Mouse (Mus musculus): ENCODE measurements around the gene Xlr5b. TPM values are rescaled to one million over a fixed set of nuclear protein-coding genes. Genes with fewer than 3 reads are reported as not detected.
"Not testable (repeated sequence)": the region's sequence is repeated elsewhere in the genome, so short reads cannot be mapped to it uniquely, and the experiment has no call there.

Xlr5b gene
- not detected in 2 replicates for polyA plus RNA-seq (2015; fragmentation: Nextera tagmentation; extraction: Ambion mirVana)

DNA sequence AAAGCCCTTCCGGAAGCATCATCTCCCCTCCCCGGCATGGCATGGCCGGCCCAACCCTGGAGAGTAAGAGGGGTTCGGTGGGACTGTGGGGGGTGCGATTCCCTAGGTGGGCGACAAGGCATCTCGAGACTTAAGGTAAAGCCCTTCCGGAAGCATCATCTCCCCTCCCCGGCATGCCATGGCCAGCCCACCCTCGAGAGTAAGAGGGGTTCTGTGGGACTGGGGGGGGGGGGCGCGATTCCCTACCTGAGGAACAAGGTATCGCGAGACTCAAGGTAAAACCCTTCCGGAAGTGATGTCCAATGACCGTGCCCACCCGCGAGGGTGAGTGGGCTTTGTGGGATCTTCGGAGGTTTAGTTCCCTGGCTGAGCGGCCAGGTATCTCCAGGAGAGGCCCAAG is at the start of gene Xlr5b:
TSS of gene Xlr5b (plus strand) at position 301 of the 400 bp plus-strand sequence.
- not testable (repeated sequence) for H3K9me3 ChIP-seq; H3K4me1 ChIP-seq; H3K4me3 ChIP-seq; H3K27me3 ChIP-seq (replicated peaks); ATAC-seq (ENCODE audit: extremely low read depth, insufficient number of reproducible peaks, low FRiP score, low TSS enrichment); H3K9ac ChIP-seq; H3K36me3 ChIP-seq; H3K27ac ChIP-seq (replicated peaks); H3K4me2 ChIP-seq
- no CpG with 5 or more reads among the region's 20 CpGs for WGBS

DNA sequence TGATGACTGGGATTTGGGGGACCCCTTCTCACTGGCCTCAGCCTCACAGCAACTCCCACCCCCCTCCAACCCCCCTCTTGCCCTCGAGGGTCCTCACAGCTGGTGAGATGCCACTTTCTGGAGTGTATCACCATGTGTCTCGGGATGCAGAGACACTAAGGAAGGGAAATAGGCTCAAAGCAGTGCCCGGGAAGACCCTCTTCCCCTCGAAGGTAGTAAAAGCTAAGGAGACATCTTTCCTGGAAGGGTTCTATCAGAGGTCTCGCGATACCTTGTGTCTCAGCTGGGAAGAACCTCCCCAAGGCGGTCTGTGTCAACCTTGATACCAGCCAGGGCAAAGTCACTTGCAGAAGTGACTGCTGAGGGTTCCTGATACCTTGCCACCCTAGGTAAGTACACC is 31.8 kb upstream of the Xlr5b start, which contains the start of gene Gm14685:
TSS of gene Gm14685 (plus strand) at position 301 of the 400 bp plus-strand sequence.
- H3K4me1 ChIP-seq; H3K4me3 ChIP-seq; H3K27me3 ChIP-seq (replicated peaks); H3K36me3 ChIP-seq; H3K27ac ChIP-seq (replicated peaks); H3K4me2 ChIP-seq; H3K9ac ChIP-seq; H3K9me3 ChIP-seq; ATAC-seq (ENCODE audit: extremely low read depth, insufficient number of reproducible peaks, low FRiP score, low TSS enrichment): not testable (repeated sequence)
- no CpG with 5 or more reads among the region's 7 CpGs for WGBS

DNA sequence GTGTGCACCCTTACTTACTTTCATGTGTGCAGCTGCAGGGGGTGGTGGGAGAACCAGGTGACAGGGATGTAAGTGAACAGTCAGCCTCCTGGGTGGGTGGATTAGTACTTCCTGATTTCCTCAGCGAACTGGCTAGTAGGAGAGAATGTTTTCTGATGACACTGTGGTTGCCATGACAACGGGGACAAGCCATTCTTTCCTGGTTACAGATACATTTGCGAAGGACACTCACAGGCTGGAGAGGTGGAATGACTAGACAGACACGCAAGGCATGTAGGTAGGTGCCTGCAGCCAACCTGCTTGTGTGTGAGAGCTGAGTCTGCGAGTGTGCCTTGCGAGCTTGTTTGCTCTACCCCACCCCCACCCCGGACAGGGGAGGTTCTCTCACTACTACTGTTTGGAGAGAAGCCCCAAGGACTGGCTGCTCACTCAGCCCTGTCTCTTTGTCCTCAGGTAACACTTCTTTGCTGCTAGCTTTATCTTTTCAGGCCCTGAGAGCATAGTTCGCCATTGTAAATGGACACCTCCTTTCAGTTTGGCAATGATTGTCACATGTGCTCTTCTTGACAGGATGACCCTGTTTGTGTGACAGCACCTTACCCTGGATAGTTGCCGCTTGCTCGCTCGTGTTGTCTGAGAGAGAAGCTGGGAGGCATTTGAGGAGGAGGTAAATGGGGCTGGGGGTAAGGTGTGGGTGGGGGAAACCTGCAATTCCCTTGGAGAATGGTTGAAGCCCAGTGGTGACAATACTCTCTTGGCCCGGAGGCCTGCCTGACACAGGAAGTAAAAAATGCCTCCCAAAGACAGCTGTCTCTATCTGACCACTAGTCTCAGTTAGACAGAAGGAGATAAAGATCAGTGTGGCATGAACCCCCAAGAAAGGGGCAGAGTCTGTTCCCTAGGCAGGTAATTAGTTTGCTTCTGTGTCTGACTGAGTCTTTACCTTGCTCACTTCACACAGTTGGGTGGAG is 25.5 kb upstream of the Xlr5b start:
- not testable (repeated sequence) for H3K36me3 ChIP-seq; H3K9me3 ChIP-seq; H3K27ac ChIP-seq (replicated peaks); H3K4me2 ChIP-seq; H3K4me3 ChIP-seq; H3K4me1 ChIP-seq; H3K9ac ChIP-seq; ATAC-seq (ENCODE audit: extremely low read depth, insufficient number of reproducible peaks, low FRiP score, low TSS enrichment); H3K27me3 ChIP-seq (replicated peaks)
- no CpG with 5 or more reads among the region's 12 CpGs for WGBS

DNA sequence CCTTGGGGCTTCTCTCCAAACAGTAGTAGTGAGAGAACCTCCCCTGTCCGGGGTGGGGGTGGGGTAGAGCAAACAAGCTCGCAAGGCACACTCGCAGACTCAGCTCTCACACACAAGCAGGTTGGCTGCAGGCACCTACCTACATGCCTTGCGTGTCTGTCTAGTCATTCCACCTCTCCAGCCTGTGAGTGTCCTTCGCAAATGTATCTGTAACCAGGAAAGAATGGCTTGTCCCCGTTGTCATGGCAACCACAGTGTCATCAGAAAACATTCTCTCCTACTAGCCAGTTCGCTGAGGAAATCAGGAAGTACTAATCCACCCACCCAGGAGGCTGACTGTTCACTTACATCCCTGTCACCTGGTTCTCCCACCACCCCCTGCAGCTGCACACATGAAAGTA is 5.4 kb upstream of the Xlr5b start:
- WGBS: no CpG with 5 or more reads among the region's 7 CpGs
- not testable (repeated sequence) for H3K4me2 ChIP-seq; H3K27ac ChIP-seq (replicated peaks); H3K4me1 ChIP-seq; ATAC-seq (ENCODE audit: extremely low read depth, insufficient number of reproducible peaks, low FRiP score, low TSS enrichment); H3K4me3 ChIP-seq; H3K27me3 ChIP-seq (replicated peaks); H3K36me3 ChIP-seq; H3K9ac ChIP-seq; H3K9me3 ChIP-seq

DNA sequence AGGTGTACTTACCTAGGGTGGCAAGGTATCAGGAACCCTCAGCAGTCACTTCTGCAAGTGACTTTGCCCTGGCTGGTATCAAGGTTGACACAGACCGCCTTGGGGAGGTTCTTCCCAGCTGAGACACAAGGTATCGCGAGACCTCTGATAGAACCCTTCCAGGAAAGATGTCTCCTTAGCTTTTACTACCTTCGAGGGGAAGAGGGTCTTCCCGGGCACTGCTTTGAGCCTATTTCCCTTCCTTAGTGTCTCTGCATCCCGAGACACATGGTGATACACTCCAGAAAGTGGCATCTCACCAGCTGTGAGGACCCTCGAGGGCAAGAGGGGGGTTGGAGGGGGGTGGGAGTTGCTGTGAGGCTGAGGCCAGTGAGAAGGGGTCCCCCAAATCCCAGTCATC is 754 bp downstream of the Xlr5b start, which contains the start of gene DXBay18:
TSS of gene DXBay18 (minus strand) at position 101 of the 400 bp plus-strand sequence.
- not testable (repeated sequence) for H3K4me2 ChIP-seq; H3K9ac ChIP-seq; H3K4me1 ChIP-seq; H3K9me3 ChIP-seq; H3K27ac ChIP-seq (replicated peaks); H3K27me3 ChIP-seq (replicated peaks); ATAC-seq (ENCODE audit: extremely low read depth, insufficient number of reproducible peaks, low FRiP score, low TSS enrichment); H3K36me3 ChIP-seq; H3K4me3 ChIP-seq
- no CpG with 5 or more reads among the region's 7 CpGs for WGBS

DNA sequence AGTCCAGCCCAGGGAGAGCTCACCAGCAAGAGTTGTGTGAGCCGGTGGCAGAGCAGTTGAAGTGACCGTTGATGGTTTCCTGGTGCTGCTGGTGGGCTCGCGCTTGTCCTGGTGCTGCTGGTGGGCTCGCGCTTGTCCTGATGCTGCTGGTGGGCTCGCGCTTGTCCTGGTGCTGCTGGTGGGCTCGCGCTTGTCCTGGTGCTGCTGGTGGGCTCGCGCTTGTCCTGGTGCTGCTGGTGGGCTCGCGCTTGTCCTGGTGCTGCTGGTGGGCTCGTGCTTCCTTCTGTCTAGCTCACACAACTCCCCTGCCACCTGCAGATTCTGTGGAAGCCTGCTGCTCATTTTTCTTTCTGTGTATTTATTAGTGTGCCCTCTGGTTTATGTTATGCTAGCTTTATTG is 28.3 kb downstream of the Xlr5b start, which contains the start of gene Spin2d:
TSS of gene Spin2d (minus strand) at position 101 of the 400 bp plus-strand sequence.
- not testable (repeated sequence) for H3K4me3 ChIP-seq; H3K27ac ChIP-seq (replicated peaks); H3K9me3 ChIP-seq; H3K4me1 ChIP-seq; ATAC-seq (ENCODE audit: extremely low read depth, insufficient number of reproducible peaks, low FRiP score, low TSS enrichment); H3K36me3 ChIP-seq; H3K9ac ChIP-seq; H3K27me3 ChIP-seq (replicated peaks); H3K4me2 ChIP-seq
- 44% methylated on average over 4 of the region's 15 CpGs for WGBS

DNA sequence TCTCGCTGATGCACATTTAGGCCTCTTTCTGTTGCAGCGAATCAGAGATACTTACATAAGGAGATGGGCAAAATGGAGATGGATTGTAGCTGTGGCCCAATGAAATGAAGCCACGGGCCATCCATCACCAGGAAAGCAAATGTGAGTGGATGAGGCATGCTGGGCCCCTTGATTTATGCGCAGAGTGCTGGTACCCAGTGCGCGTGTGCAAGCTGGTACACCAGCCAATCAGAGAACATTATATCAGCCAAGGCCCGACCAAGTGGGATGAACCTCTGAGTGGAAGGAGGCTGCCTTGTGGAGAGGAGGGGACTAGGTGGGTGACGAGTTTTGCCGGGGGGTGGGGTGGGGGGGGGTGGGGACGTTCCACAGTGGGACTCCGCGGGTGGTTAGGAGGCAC is 43.3 kb downstream of the Xlr5b start, which contains the start of gene Xlr3b:
TSS of gene Xlr3b (plus strand) at position 274 of the 400 bp plus-strand sequence.
- H3K4me3 ChIP-seq; ATAC-seq (ENCODE audit: extremely low read depth, insufficient number of reproducible peaks, low FRiP score, low TSS enrichment); H3K9ac ChIP-seq; H3K36me3 ChIP-seq; H3K27me3 ChIP-seq (replicated peaks); H3K27ac ChIP-seq (replicated peaks); H3K4me2 ChIP-seq; H3K9me3 ChIP-seq; H3K4me1 ChIP-seq: not testable (repeated sequence)
- WGBS: 65% methylated on average over 12 of the region's 12 CpGs

Other genes starting within 250 kb of the Xlr5b start
- 48.3 and 52.2 TPM in 2 replicates for gene Cetn2, start 230.4 kb upstream of the Xlr5b start, polyA plus RNA-seq (2015; fragmentation: Nextera tagmentation; extraction: Ambion mirVana)
- 16.2 and 16.6 TPM in 2 replicates for gene Nsdhl, start 230.2 kb upstream of the Xlr5b start, polyA plus RNA-seq (2015; fragmentation: Nextera tagmentation; extraction: Ambion mirVana)
- gene Zfp185, start 161.5 kb upstream of the Xlr5b start, polyA plus RNA-seq (2015; fragmentation: Nextera tagmentation; extraction: Ambion mirVana): 3.8 and 4.3 TPM in 2 replicates
- gene Pnma5, start 111.7 kb upstream of the Xlr5b start, polyA plus RNA-seq (2015; fragmentation: Nextera tagmentation; extraction: Ambion mirVana): 0.16 TPM in 1 of 2 replicates, not detected in the other
- gene Pnma3, start 84.0 kb upstream of the Xlr5b start, polyA plus RNA-seq (2015; fragmentation: Nextera tagmentation; extraction: Ambion mirVana): not detected in 2 replicates
- 0.44 and 0.78 TPM in 2 replicates for gene Xlr4a, start 66.3 kb upstream of the Xlr5b start, polyA plus RNA-seq (2015; fragmentation: Nextera tagmentation; extraction: Ambion mirVana)
- gene Xlr3a, start 51.7 kb upstream of the Xlr5b start, polyA plus RNA-seq (2015; fragmentation: Nextera tagmentation; extraction: Ambion mirVana): 1.2 and 1.4 TPM in 2 replicates
- not detected in 2 replicates for gene Gm14685, start 31.7 kb upstream of the Xlr5b start, polyA plus RNA-seq (2015; fragmentation: Nextera tagmentation; extraction: Ambion mirVana)
- gene DXBay18, start 654 bp downstream of the Xlr5b start, polyA plus RNA-seq (2015; fragmentation: Nextera tagmentation; extraction: Ambion mirVana): not detected in 2 replicates
- not detected in 2 replicates for gene Spin2d, start 28.2 kb downstream of the Xlr5b start, polyA plus RNA-seq (2015; fragmentation: Nextera tagmentation; extraction: Ambion mirVana)
- 4.5 and 7.1 TPM in 2 replicates for gene Xlr3b, start 43.4 kb downstream of the Xlr5b start, polyA plus RNA-seq (2015; fragmentation: Nextera tagmentation; extraction: Ambion mirVana)
- 0.52 and 1.0 TPM in 2 replicates for gene Xlr4b, start 65.5 kb downstream of the Xlr5b start, polyA plus RNA-seq (2015; fragmentation: Nextera tagmentation; extraction: Ambion mirVana)
- 8.2 and 8.5 TPM in 2 replicates for gene F8a, start 79.5 kb downstream of the Xlr5b start, polyA plus RNA-seq (2015; fragmentation: Nextera tagmentation; extraction: Ambion mirVana)
- 0.27 TPM in 1 of 2 replicates, not detected in the other for gene Xlr4c, start 94.3 kb downstream of the Xlr5b start, polyA plus RNA-seq (2015; fragmentation: Nextera tagmentation; extraction: Ambion mirVana)
- gene Xlr3c, start 116.6 kb downstream of the Xlr5b start, polyA plus RNA-seq (2015; fragmentation: Nextera tagmentation; extraction: Ambion mirVana): not detected in 2 replicates
- not detected in 2 replicates for gene Xlr5a, start 144.2 kb downstream of the Xlr5b start, polyA plus RNA-seq (2015; fragmentation: Nextera tagmentation; extraction: Ambion mirVana)
- not detected in 2 replicates for gene Xlr5c, start 144.2 kb downstream of the Xlr5b start, polyA plus RNA-seq (2015; fragmentation: Nextera tagmentation; extraction: Ambion mirVana)
- not detected in 2 replicates for gene Gm45015, start 188.0 kb downstream of the Xlr5b start, polyA plus RNA-seq (2015; fragmentation: Nextera tagmentation; extraction: Ambion mirVana)
- 8.0 and 8.7 TPM in 2 replicates for gene Zfp275, start 193.8 kb downstream of the Xlr5b start, polyA plus RNA-seq (2015; fragmentation: Nextera tagmentation; extraction: Ambion mirVana)
- not detected in 2 replicates for gene Gm18336, start 249.9 kb downstream of the Xlr5b start, polyA plus RNA-seq (2015; fragmentation: Nextera tagmentation; extraction: Ambion mirVana)

Measured in heart, embryonic 13.5 days (tissue).